Mouse (Mus musculus) kidney, postnatal 0 days (tissue): ENCODE measurements at regions not wholly inside any gene's neighbourhood (a gene's known extent, or its start where the extent isn't known, plus 50 kb on each side); places are given as distances from the start of the nearest gene placed in this dataset.

Source experiments
- ATAC-seq: fragments of 200-750 bp; cut with Nextera tagmentation; replicated peaks from 2 replicates; pipeline ENCODE4 v1.8.0; 2017; ENCODE audit warnings: low read depth, moderate number of reproducible peaks, moderate TSS enrichment, moderate library complexity; ENCODE audit not compliant: low FRiP score
- DNase-seq: peaks from one replicate; pipeline ENCODE4 v3.0.0-alpha.2; 2016; ENCODE audit warnings: low spot score
- H3K27ac ChIP-seq: fragments of 300-500 bp; sonication (generic); 2 replicates; pipeline ENCODE4 v1.5.1; 2014; ENCODE audit warnings: mild to moderate bottlenecking
- H3K27me3 ChIP-seq: fragments of 300-500 bp; sonication (generic); 2 replicates; pipeline ENCODE4 v1.6.1; 2014; ENCODE audit warnings: low read length, mixed read lengths; ENCODE audit not compliant: insufficient read depth
- H3K36me3 ChIP-seq: fragments of 300-500 bp; sonication (generic); 2 replicates; pipeline ENCODE4 v1.6.1; 2014; ENCODE audit warnings: low read length, mixed read lengths; ENCODE audit not compliant: insufficient read depth
- H3K4me1 ChIP-seq: fragments of 300-500 bp; sonication (generic); replicated peaks from 2 replicates; pipeline ENCODE4 v1.6.1; 2014; ENCODE audit warnings: antibody characterized with exemption, low read length, mixed read lengths; ENCODE audit not compliant: insufficient read depth
- H3K4me2 ChIP-seq: fragments of 300-500 bp; sonication (generic); 2 replicates; pipeline ENCODE4 v1.6.1; 2014; ENCODE audit warnings: mild to moderate bottlenecking, low read length, moderate library complexity, mixed read lengths
- H3K4me3 ChIP-seq: fragments of 300-500 bp; sonication (generic); replicated peaks from 2 replicates; pipeline ENCODE4 v1.5.1; 2014; ENCODE audit warnings: low read depth, low read length
- H3K9ac ChIP-seq: fragments of 300-500 bp; sonication (generic); 2 replicates; pipeline ENCODE4 v1.6.1; 2014; ENCODE audit warnings: low read depth, low read length
- H3K9me3 ChIP-seq: fragments of 300-500 bp; sonication (generic); replicated peaks from 2 replicates; pipeline ENCODE4 v1.6.1; 2016; ENCODE audit warnings: low read length, inconsistent platforms, mixed read lengths
- CTCF ChIP-seq: IDR thresholded peaks from 2 replicates; pipeline ENCODE4 v1.5.1; 2016; ENCODE audit warnings: antibody characterized with exemption, low read depth, mild to moderate bottlenecking, moderate library complexity
- WGBS: fragments of 180-500 bp; shearing (Covaris S2); extraction: QIAGEN DNeasy Blood & Tissue Kit; methylation state at CpG from one replicate; pipeline ENCODE4 v1.1.7; 2014; 5-methylcytosine and 5-hydroxymethylcytosine counted together

DNA sequence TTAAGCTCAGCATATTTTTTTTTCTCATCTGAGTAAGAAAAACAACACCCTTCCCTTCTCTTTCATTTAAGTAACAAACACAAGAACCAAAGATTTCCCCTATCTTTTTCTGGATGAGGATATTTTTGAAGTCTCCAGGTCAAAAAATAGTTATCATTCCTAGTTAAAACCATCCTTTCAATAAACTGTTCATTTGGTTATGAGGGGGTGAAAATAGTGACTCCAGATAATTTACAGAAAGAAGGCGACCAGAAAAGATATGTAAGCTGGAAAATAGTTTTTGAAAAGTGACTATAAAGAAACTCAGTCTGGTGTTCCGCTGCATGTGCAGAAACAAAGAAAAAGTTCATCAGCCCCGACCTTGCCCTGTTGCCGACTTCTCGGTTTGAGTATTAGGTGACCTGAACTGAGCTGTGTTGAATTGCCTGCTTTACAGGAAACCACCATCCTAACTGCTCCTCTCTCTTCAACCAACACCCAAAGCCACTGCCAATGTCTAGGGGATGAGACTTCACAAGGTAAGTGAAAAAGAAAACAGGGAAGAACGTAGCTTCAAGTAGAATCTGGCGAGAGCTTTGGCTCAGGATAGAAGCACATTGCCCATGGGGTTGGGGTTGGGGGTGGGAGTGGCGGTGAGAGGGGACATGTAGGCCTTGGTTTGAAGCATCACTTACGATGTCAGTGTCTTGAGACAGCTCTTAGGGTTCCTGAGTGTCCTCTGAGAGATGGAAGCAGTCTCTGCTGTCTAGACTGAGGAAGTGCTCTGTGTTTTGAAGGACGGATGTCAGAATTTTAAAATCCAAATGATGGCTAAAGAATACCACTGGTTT, 104.6 kb downstream of the Ube2e3 start:
- no peaks in the 10 kb centered on the region for H3K4me1 ChIP-seq
- no peak for ATAC-seq

GRCm38 (mm10) chr2:78973811-78974210, 105.9 kb downstream of the Ube2e3 start:
- Histone ChIP-seq H3K4me2 (no peak overlapping the region), H3K9ac (no peak overlapping the region), H3K4me1 (no peaks in the 10 kb centered on the region), H3K27ac (no peak overlapping the region), H3K9me3 (no peaks in the 10 kb centered on the region), H3K27me3 (no peaks in the 10 kb centered on the region), H3K4me3 (no peak overlapping the region), H3K36me3 (no peaks in the 10 kb centered on the region)
- 96% methylated on average over 3 of the region's 3 CpGs for WGBS
- ATAC-seq: no peak
- no peak for TF ChIP-seq CTCF
- DNase-seq: no peak

More for the DNA sequence above, 104.6 kb downstream of the Ube2e3 start:
- Histone ChIP-seq H3K36me3 (no peaks in the 10 kb centered on the region), H3K4me2 (no peak overlapping the region), H3K9ac (no peak overlapping the region), H3K4me3 (no peak overlapping the region), H3K27ac (no peak overlapping the region), H3K9me3 (no peaks in the 10 kb centered on the region), H3K27me3 (no peaks in the 10 kb centered on the region)
- DNase-seq: no peak
- 88% methylated on average over 10 of the region's 10 CpGs for WGBS
- no peak for TF ChIP-seq CTCF

GRCm38 (mm10) chr2:78974683-78975392, 106.9 kb downstream of the Ube2e3 start:
- TF ChIP-seq CTCF: no peak
- Histone ChIP-seq H3K9me3 (no peaks in the 10 kb centered on the region), H3K27me3 (no peaks in the 10 kb centered on the region), H3K27ac (no peak overlapping the region), H3K4me3 (no peak overlapping the region), H3K4me1 (no peaks in the 10 kb centered on the region), H3K9ac (no peak overlapping the region), H3K36me3 (no peaks in the 10 kb centered on the region), H3K4me2 (no peak overlapping the region)
- no peak for ATAC-seq
- DNase-seq: no peak
- WGBS: 78% methylated on average over 2 of the region's 2 CpGs

- no peak overlapping the region for H3K27ac ChIP-seq
- H3K27me3 ChIP-seq: no peaks in the 10 kb centered on the region
- DNase-seq (no peak), ATAC-seq (no peak)
- no peak overlapping the region for H3K4me2 ChIP-seq
- no peaks in the 10 kb centered on the region for H3K9me3 ChIP-seq
- no peaks in the 10 kb centered on the region for H3K36me3 ChIP-seq
- 75% methylated on average over 4 of the region's 4 CpGs for WGBS
- TF ChIP-seq CTCF: no peak
- H3K4me1 ChIP-seq: no peaks in the 10 kb centered on the region
- H3K4me3 ChIP-seq: no peak overlapping the region
- H3K9ac ChIP-seq: no peak overlapping the region
These were observed 107.5 kb downstream of the Ube2e3 start for GRCm38 (mm10) chr2:78975393-78975774.

- DNase-seq (no peak), ATAC-seq (no peak)
- Histone ChIP-seq H3K4me1 (0 out of 2 replicates have a peak, but pooled peaks cover 3% of the 10 kb centered on the region), H3K4me3 (no peak overlapping the region), H3K9ac (no peak overlapping the region), H3K27ac (no peak overlapping the region), H3K36me3 (no peaks in the 10 kb centered on the region), H3K4me2 (no peak overlapping the region), H3K9me3 (no peaks in the 10 kb centered on the region), H3K27me3 (no peaks in the 10 kb centered on the region)
- 87% methylated on average over 4 of the region's 4 CpGs for WGBS
- no peak for TF ChIP-seq CTCF
These were observed 108.2 kb downstream of the Ube2e3 start for GRCm38 (mm10) chr2:78976084-78976483.

- ATAC-seq (no peak), DNase-seq (peak; percentile 69)
- no peak overlapping the region for H3K4me3 ChIP-seq
- 0 out of 2 replicates have a peak, but pooled peaks cover 4% of the 10 kb centered on the region for H3K4me1 ChIP-seq
- H3K9ac ChIP-seq: no peak overlapping the region
- WGBS: 77% methylated on average over 5 of the region's 5 CpGs
- H3K4me2 ChIP-seq: no peak overlapping the region
- no peak for TF ChIP-seq CTCF
- H3K27me3 ChIP-seq: no peaks in the 10 kb centered on the region
- H3K9me3 ChIP-seq: no peaks in the 10 kb centered on the region
- H3K36me3 ChIP-seq: no peaks in the 10 kb centered on the region
- H3K27ac ChIP-seq: no peak overlapping the region
These were observed 109.9 kb downstream of the Ube2e3 start for GRCm38 (mm10) chr2:78977632-78978397.
